Mouse (Mus musculus) gastrocnemius, postnatal 36 days (tissue): ENCODE results near the gene Olfr142. TPM values are rescaled to one million over a fixed set of nuclear protein-coding genes. Genes with fewer than 3 reads are reported as not detected.
"Not testable (repeated sequence)": the region's sequence is repeated elsewhere in the genome, so short reads cannot be mapped to it uniquely, and the experiment has no call there.

Source experiments
- DNase-seq, 2 experiments: peaks; one replicate each; pipeline ENCODE4 v3.0.0; 2022
- intact Hi-C: fragments of 180-260 bp; cut with DNase I; formaldehyde crosslinking; loops from one replicate; pipeline ENCODE4 v1.15.1; 2025
- long read RNA-seq, 2 experiments: library from polyadenylated mRNA; stranded (forward); transcript quantifications; one replicate each; pipeline ENCODE4 v2.0.0; 2021
- total RNA-seq, 2 experiments: library from RNA; stranded (reverse); gene quantifications; 2 replicates each; pipeline ENCODE4 v1.2.3; 2021

The Olfr142 gene
- total RNA-seq = not detected
- long read RNA-seq, experiment 1 = 0 reads
- long read RNA-seq, experiment 2 = 0 reads

- DNase-seq = no peak
- intact Hi-C loops = no loop called here
Measured at GRCm38 (mm10) chr2:90257492-90257891, at the start of gene Olfr142. Olfr142 (minus strand) TSS chr2:90257592.

GRCm38 (mm10) chr2:90292741-90293140 is 35.3 kb upstream of the Olfr142 start, which contains the start of gene Olfr1272:
Olfr1272 (minus strand) TSS chr2:90292841.
- DNase-seq = no peak
- intact Hi-C loops = no loop called here

DNA sequence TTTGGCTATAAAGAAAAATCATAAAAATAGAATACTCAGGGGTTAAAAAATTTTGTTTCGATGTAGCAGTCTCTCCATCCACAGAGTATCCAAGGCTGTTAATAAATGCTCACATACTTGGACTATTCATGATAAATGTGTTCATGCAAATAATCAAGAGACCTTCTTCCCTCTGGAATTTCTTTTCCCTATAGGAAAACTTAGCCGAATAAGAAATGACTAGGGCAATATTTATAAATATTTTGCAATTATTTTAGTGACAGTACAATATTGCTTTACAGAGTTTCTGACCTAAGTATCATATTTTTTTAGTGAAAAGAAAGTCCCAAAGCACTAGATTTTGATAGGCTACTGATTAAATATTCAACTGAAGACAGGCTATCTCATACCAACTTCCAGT is 13.5 kb upstream of the Olfr142 start, which contains the start of gene Olfr1271:
Gene Olfr1271, minus strand, starts transcription at position 101 of the 400 bp plus-strand sequence.
- DNase-seq = no peak
- intact Hi-C loops = no loop called here

DNA sequence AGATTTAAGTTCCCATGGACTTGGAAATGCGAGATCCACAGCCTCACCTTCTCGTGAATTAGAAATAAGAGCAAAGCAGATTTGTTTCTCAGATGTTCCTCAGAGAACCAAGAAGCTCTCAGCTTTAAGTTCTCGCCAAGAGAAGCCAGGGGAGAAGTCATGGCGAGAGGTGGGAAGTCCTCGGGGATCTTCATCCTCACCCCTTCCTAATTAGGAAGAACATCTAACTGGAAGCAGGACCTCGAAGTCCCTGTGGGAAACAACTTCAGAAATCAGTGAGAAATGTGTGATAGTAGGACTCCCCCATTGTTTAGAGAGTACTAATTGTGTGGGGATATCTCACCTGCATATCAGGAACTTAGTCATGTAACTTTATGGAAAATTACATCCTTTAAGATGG is 33.0 kb downstream of the Olfr142 start, which contains the start of gene Olfr1506:
Gene Olfr1506, minus strand, starts transcription at position 101 of the 400 bp plus-strand sequence.
- intact Hi-C loops = not testable (repeated sequence)

More for the DNA sequence above, 33.0 kb downstream of the Olfr142 start, which contains the start of gene Olfr1506:
- DNase-seq = not testable (repeated sequence)

Other genes starting within 250 kb of the Olfr142 start
- not detected for gene Olfr1263, start 245.5 kb downstream of the Olfr142 start, total RNA-seq
- not detected for gene Olfr1264, start 232.0 kb downstream of the Olfr142 start, total RNA-seq
- gene Olfr1265, start 222.3 kb downstream of the Olfr142 start, total RNA-seq = not detected
- not detected for gene Olfr140, start 194.0 kb downstream of the Olfr142 start, total RNA-seq
- not detected for gene Olfr1269, start 136.2 kb downstream of the Olfr142 start, total RNA-seq
- not detected for gene Olfr32, start 115.3 kb downstream of the Olfr142 start, total RNA-seq
- not detected for gene Olfr1270, start 104.5 kb downstream of the Olfr142 start, total RNA-seq
- gene Olfr1506, start 33.1 kb downstream of the Olfr142 start, total RNA-seq = not detected
- not detected for gene Olfr1271, start 13.4 kb upstream of the Olfr142 start, total RNA-seq
- gene Olfr1272, start 35.2 kb upstream of the Olfr142 start, total RNA-seq = not detected
- under 1 TPM; 0.10 TPM for gene Gm13769, start 64.6 kb upstream of the Olfr142 start, total RNA-seq
- gene Olfr1274-ps, start 141.1 kb upstream of the Olfr142 start, total RNA-seq = not detected